Mouse (Mus musculus) kidney, adult 11 months (tissue): ENCODE results near the gene Bin2.
"Not testable (repeated sequence)": the region's sequence is repeated elsewhere in the genome, so short reads cannot be mapped to it uniquely, and the experiment has no call there.

ENCODE experiments used
- DNase-seq: peaks from one replicate; pipeline ENCODE4 v3.0.0; 2022

The Bin2 gene

DNA sequence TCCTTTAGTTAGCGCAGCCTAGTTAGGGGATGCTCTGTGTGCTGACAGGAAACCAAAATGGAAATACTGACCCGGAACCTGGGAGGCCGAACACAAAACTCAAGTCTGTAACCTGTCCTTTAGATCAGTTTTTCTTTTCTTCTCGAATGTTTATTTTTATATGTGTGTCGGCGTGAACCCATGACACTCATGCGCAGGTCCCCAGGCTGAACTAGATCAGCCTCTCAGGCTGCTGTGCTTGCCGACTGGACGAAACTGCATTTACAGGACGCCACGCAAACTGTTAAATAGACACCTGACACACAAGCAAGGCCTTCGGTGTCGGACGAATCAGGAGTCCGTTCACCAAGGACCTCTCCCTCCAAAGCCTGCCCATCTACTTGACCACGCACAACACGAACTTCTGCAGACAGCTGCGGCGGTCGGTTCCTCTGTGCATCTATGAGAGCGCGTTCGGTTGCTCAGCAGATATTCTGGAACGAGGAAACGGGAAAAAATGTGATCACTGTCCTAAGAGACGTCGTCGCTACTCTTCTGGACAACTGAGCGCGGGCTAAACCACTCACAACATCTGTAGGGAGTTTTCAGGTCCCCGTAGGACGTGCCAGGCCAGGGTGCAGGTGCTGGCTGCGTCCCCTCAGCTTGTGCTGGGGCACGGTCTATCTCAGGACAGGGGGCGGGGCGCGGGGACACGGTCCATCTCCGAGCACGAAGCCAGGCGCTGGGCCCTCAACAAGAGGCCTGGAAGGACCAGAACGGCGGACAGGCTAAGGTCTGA is 54.9 kb downstream of the Bin2 start:
- DNase-seq = peak; percentile 62

DNA sequence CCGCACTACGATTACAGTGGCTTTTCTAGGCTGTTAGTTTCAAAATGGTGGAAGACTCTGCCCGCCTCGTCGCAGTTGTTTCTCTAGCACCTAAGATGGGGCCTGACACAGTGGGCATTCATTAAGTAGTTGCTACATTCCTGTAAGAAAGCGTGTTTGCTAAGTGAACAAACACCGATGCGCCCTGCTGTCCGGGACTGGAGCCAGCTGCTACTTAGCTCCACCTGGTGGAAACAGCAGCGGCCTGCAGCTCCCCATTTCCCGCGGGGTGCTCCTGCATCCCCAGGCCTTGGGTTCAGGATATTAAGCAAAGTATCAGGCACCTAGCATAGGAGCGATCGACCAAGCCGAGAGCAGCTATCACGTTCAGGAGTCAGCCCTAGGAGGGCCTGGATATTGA is 55.8 kb downstream of the Bin2 start:
- peak; percentile 66 for DNase-seq

DNA sequence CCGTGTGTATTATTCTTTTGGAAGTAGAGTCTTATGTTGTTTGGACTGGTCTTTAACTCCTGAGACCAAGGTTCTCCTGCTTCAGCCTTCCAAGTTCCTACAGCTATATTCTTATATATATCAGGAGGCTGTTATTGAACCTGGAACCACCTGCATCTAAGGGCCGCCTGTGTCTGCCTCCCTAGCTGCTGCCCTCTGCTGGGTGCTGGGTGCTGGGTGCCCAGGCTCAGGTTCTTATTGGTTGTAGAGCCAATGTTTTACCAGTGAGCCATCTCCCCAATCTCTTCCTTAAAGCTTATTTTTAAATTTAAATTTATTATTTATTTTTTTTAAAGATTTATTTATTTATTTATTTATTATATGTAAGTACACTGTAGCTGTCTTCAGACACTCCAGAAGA is 56.9 kb downstream of the Bin2 start:
- DNase-seq = no peak

DNA sequence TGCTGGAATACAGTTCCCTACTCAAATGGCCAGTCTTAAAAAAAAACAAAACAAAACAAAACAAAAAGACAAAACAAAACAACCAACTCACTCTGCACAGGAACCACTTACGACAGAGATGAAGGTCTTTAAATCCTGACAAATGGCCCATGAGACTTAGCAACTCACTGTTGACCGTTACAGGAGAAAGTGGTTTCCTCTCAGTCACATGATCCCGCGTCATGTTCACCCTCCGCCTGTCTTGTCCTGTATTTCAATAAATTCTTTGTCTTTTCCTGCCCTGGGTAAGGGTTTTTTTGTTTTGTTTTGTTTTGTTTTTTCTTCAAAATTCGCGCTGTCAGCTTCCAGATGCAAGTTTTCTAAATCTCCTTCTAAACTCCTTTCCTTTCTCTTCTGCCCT is 57.4 kb downstream of the Bin2 start:
- DNase-seq = no peak

DNA sequence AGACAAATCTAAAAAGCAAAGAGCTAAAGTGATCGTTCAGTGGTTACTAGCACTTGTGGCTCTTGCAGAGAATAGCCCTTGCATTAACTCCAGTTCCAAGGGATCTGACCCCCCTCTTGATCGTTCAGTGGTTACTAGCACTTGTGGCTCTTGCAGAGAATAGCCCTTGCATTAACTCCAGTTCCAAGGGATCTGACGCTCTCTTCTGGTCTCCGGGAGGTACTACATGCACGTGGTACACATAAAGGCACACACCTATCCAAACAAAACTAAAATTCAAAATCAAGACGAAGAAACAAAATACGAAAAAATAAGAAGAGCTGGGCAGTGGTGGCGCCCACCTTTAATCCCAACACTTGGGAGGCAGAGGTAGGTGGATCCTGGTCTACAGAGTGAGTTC is 62.7 kb downstream of the Bin2 start:
- DNase-seq = not testable (repeated sequence)

DNA sequence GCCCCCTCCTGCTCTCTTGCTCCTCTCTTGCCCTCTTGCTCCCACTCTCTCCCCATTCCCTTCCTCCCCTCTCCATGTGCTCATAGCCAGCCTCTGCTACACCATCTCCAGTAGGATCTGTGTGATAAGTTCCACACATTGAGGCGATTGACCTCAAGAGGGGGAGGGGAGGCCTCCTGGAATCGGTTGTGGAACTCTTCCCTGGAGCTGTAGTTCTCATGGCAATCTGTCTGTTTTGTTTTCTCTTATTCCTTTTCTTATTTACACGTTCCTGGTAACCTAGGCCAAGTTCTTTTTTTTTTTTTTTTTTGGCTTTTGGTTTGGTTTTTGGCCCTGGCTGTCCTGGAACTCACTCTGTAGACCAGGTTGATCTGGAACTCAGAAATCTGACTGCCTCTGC is 67.7 kb downstream of the Bin2 start:
- DNase-seq = no peak

DNA sequence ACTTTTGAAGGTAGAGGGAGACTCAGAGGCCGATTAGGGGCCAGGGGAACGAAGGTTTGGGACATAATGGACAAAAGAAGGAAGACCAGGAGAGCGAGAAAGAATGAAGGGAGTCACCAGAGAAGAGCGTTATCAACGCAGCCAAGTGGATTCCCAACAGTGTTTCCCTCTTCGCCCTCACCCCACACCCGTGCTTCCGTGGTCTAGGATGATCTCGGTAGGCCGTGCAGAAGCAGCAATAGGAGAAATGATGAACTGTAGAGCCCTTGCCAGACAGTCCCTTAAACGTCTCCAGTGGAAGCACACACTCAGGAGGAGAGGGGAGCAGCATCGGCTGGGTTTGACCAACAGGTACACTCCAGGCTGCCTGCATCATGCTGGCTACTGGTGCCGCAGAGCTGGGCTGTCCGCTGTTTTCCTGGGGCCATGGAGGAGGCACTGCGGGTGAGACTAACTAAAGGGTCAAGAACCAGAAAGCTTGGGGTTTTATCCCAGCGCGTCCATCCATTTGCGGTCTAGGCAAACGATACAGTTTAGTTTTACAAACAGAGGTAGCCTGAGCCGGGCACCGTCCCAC is 68.6 kb downstream of the Bin2 start:
- DNase-seq = no peak

DNA sequence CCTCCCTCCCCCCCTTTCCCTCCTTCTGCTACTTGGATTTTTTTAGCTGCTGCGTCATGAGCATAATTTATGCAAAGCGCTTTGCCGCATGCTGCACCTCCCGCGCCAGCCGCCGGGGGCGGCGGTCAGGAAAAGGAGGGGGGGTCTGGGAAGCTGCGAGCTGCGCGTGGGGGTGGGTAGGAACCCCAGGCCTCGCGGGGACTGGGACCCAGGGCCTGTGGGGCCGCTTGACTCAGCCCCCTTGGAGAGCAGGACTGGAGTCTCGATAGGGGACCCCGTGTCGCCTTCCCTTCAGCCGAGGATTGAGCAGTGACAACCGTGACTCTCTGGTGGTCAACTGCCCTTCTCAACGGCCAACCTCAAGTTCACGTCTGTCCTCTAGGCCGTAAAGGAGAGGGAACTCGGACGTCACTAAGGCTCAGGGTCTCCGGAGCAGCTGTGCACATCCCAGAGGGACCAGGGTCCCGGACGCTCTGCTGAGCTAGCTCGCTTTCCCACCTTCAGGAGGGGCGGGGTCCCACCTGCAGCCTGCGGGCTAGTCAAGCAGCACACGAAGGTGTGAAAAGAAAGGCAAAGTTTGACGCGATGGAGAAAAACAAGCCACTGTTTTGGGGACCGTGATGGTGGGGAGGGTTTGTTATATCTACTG is 69.2 kb downstream of the Bin2 start:
- peak; percentile 79 for DNase-seq

DNA sequence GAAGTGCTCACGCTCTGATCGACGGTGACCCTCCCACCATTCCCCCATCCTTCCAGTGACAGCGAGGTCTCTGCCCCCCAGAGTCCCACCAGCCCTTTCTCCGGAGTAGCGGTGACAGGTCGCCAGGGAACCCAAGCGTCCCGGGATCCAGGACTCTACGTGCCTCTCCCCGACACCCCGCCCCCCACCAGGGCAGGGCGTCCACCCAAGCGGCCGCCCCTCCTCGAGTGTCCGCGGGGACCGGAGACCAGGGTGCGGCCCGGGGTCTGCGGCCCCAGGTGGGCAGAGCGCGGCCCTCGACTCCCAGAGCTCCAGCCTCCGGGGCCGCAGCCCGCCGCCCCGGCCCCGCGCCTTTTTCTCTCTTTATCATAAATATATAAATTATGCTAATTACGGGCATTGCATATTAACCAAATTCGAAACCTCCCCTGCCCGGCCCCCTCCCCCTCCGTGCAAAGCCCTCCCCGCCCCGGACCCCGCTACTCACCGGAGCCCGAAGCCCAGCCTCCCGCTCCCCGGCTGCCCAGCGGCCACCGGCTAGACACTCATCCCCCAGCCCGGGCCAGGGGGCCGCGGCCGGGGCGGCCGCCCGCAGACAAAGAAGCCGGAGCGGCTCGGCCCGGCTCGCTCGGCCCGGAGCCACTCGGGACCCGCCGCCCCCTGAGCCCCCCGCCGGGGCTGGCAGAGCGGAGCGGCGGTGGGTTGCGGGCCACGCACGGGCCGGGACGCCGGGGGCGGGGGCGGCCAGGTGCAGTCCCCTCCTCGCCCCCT is 69.9 kb downstream of the Bin2 start, which contains the start of gene Pou6f1:
Gene Pou6f1, minus strand, starts transcription at position 709 of the 771 bp plus-strand sequence.
- DNase-seq = peak; percentile 71

DNA sequence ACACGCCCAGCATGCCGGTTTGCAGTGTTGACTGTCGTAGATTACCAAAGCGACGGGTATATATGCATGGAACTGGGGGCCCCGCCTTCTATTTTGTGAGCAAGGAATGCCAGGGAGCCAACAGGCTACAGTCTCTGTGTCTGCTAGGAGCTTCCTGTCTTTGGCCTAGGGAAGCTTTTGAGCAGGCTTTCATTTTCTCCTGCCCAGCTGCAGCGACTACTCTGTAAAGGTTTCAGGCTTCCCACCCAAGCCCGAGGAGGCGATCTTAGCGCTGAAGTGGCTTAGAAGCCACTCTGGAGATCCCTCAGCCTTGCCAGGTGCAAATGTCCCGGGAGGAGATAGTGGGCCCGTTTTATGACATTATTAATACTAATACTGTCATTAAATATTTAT is 70.5 kb downstream of the Bin2 start:
- DNase-seq = peak; percentile 70

DNA sequence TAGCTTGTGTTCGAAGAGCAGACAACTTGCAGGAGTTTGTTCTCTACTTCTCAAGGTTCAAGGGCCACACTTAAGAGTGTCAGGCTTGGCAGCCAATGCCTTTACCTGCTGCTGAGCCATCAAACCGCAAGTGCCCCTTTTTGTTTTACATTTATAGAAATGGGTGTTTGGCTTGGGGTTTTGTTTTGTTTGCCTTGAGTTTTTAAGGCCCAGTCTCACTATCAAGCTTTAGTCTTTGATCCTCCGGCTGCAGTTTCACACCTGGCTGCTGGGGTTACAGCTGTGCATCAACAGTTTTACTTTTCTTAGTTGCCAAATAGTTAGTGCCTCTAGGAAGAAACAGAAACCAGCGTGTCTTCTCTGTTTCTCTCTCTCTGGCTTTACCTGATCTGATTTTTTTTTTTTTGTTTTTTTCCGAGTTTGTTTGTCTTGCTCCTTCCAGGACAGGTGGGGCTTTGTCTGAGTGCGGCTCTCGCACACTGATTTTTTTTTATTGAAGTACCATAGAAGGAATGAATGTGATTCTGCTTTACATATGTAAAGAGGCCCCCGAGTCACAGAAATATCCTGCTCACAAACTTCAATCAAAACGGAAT is 71.0 kb downstream of the Bin2 start:
- DNase-seq = no peak

DNA sequence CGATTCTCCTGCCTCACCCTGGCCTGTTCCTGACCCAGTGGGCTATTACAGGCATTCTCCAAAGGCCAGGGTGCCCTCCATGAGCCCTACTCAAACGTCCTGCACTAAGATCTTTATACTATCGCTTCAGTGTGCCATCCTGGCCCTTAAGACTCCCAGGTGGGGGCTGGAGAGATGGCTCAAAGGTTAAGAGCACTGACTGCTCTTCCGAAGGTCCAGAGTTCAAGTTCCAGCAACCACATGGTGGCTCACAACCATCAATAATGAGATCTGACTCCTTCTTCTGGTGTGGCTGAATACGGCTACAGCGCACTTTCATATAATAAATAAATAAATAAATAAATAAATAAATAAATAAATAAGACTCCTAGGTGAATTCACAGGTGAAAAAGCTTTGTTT is 76.5 kb downstream of the Bin2 start:
- peak; percentile 50 for DNase-seq
